In genomic region chr17:4946421-4946974, GRCm38 (mm10) we compare ENCODE assay signal across 8 mouse cellular contexts. TPM values are rescaled to one million over a fixed set of nuclear protein-coding genes. Genes with fewer than 3 reads are reported as not detected.
A peak's percentile ranks its signal among the peaks of the same experiment; 100 is the strongest.
DNase-seq lines count a peak whose midpoint lies in the region; ATAC-seq and TF ChIP-seq lines count a peak whose summit lies in the region.

No protein-coding gene starts in this region.

- H3K36me3 ChIP-seq in testis, adult 2 months (ENCODE audit: control insufficient read depth, insufficient read depth, low read length): no peaks in the 10 kb centered on the region
- no peaks in the 10 kb centered on the region for H3K36me3 ChIP-seq in kidney, adult 2 months (ENCODE audit: control insufficient read depth, insufficient read depth, low read length)
- H3K36me3 ChIP-seq in lung, embryonic 16.5 days (ENCODE audit: control insufficient read depth, insufficient read depth, low read length): no peaks in the 10 kb centered on the region
- no peaks in the 10 kb centered on the region for H3K36me3 ChIP-seq in stomach, embryonic 14.5 days (ENCODE audit: control insufficient read depth, insufficient read depth, low read length)

- no peak for TF ChIP-seq CTCF in testis, adult 2 months (IDR thresholded peaks at IDR 0.05; ENCODE audit: control insufficient read depth, insufficient read depth, insufficient replicate concordance, low read depth, low read length)
- no peak for TF ChIP-seq CTCF in kidney, adult 2 months (conservative IDR thresholded peaks at IDR 0.05; ENCODE audit: insufficient read depth, insufficient read length, low read depth, low read length)

- intact Hi-C loops in gastrocnemius, postnatal 14 days (cut with DNase I; ENCODE audit: low total_unique reads): no loop called here

- peak; percentile 39 for ATAC-seq in lung, embryonic 16.5 days (ENCODE audit: low read depth)
- ATAC-seq in stomach, embryonic 14.5 days (ENCODE audit: insufficient number of reproducible peaks, insufficient read depth, low FRiP score, low read depth): peak; percentile 46; the same call in 1 of the 2 replicates
- no peak for ATAC-seq in erythroid progenitor cell, adult 5-6 weeks (replicated peaks; ENCODE audit: low FRiP score, poor library complexity, severe bottlenecking)

- H3K9me3 ChIP-seq in lung, embryonic 16.5 days (ENCODE audit: control insufficient read depth, low read length): no peaks in the 10 kb centered on the region
- no peaks in the 10 kb centered on the region for H3K9me3 ChIP-seq in stomach, embryonic 14.5 days (ENCODE audit: control insufficient read depth, low read depth, low read length)

- peak overlapping the region; percentile 47 for H3K9ac ChIP-seq in lung, embryonic 16.5 days (ENCODE audit: low read length)
- H3K9ac ChIP-seq in stomach, embryonic 14.5 days (replicated peaks; ENCODE audit: low read depth, low read length): no peak overlapping the region

- H3K4me1 ChIP-seq in testis, adult 2 months (ENCODE audit: control insufficient read depth, insufficient read depth, low read length): peaks cover 4% of the 10 kb centered on the region; the same call in 1 of the 2 replicates
- H3K4me1 ChIP-seq in kidney, adult 2 months (ENCODE audit: control insufficient read depth, insufficient read depth, low read length): peaks cover 34% of the 10 kb centered on the region
- peaks cover 25% of the 10 kb centered on the region for H3K4me1 ChIP-seq in lung, embryonic 16.5 days (replicated peaks; ENCODE audit: control insufficient read depth, insufficient read depth, low read length)
- peaks cover 12% of the 10 kb centered on the region for H3K4me1 ChIP-seq in stomach, embryonic 14.5 days (ENCODE audit: control insufficient read depth, insufficient read depth, low read length)

- peak overlapping the region; percentile 7; the same call in 1 of the 2 replicates for H3K4me2 ChIP-seq in lung, embryonic 16.5 days (ENCODE audit: low read depth, low read length)
- H3K4me2 ChIP-seq in stomach, embryonic 14.5 days (replicated peaks; ENCODE audit: low read depth, low read length): peak overlapping the region; percentile 26; the same call in 1 of the 2 replicates

- H3K4me3 ChIP-seq in testis, adult 2 months (ENCODE audit: control insufficient read depth, low read depth, low read length): no peak overlapping the region
- peak overlapping the region; percentile 19; the same call in 1 of the 2 replicates for H3K4me3 ChIP-seq in kidney, adult 2 months (ENCODE audit: insufficient read depth, low read depth, low read length)
- no peak overlapping the region for H3K4me3 ChIP-seq in lung, embryonic 16.5 days (ENCODE audit: low read length)
- no peak overlapping the region for H3K4me3 ChIP-seq in stomach, embryonic 14.5 days (ENCODE audit: low read depth, low read length)

- 15% methylated on average over 11 of the region's 12 CpGs for WGBS in kidney, adult 2 months
- WGBS in lung, embryonic 16.5 days: 20% methylated on average over 11 of the region's 12 CpGs
- 23% methylated on average over 12 of the region's 12 CpGs for WGBS in stomach, embryonic 14.5 days

- H3K27ac ChIP-seq in testis, adult 2 months (ENCODE audit: control insufficient read depth, insufficient read depth, low read depth, low read length): peak overlapping the region; percentile 52
- H3K27ac ChIP-seq in kidney, adult 2 months (ENCODE audit: insufficient read depth, low read depth, low read length): peak overlapping the region; percentile 91
- peak overlapping the region; percentile 88 for H3K27ac ChIP-seq in lung, embryonic 16.5 days (ENCODE audit: low read length)
- H3K27ac ChIP-seq in stomach, embryonic 14.5 days (ENCODE audit: low read length): peak overlapping the region; percentile 75; the same call in 1 of the 2 replicates

- DNase-seq in testis, postnatal 10 days (ENCODE audit: low spot score): no peak
- DNase-seq in gastrocnemius, postnatal 14 days: peak; percentile 37
- peak; percentile 77 for DNase-seq in kidney, adult 2 months
- DNase-seq in testis, postnatal 14 days (ENCODE audit: low spot score): no peak

- H3K27me3 ChIP-seq in testis, adult 2 months (ENCODE audit: control insufficient read depth, insufficient read depth, low read length): no peaks in the 10 kb centered on the region
- no peaks in the 10 kb centered on the region for H3K27me3 ChIP-seq in kidney, adult 2 months (replicated peaks; ENCODE audit: control insufficient read depth, insufficient read depth, low read length)
- H3K27me3 ChIP-seq in lung, embryonic 16.5 days (ENCODE audit: control insufficient read depth, insufficient read depth, low read depth, low read length): no peaks in the 10 kb centered on the region
- H3K27me3 ChIP-seq in stomach, embryonic 14.5 days (ENCODE audit: control insufficient read depth, insufficient read depth, low read length): no peaks in the 10 kb centered on the region

- no peak for TF ChIP-seq POLR2A in testis, adult 2 months (IDR thresholded peaks at IDR 0.05; ENCODE audit: control insufficient read depth, low read depth, low read length)
- TF ChIP-seq POLR2A in kidney, adult 2 months (IDR thresholded peaks at IDR 0.05; ENCODE audit: low read depth, low read length): no peak

RNA-seq across cellular contexts. Expression of gene Arid1b, which starts 47.6 kb away (rescaled TPM):
- polyA plus RNA-seq in testis, adult 2 months (2012; rRNA removed): 5.2 and 5.7 TPM in 2 replicates
- 10 to 100 TPM; 30.0 to 31.4 TPM for total RNA-seq in gastrocnemius, postnatal 14 days (2021)
- 20.6 and 22.0 TPM in 2 replicates for polyA plus RNA-seq in kidney, adult 2 months (2012; rRNA removed)
- polyA plus RNA-seq in lung, embryonic 16.5 days (2015; fragmentation: Nextera tagmentation; extraction: Ambion mirVana): 10.2 and 10.6 TPM in 2 replicates
- polyA plus RNA-seq in stomach, embryonic 14.5 days (2014; fragmentation: Nextera tagmentation; extraction: Ambion mirVana): 21.0 and 22.6 TPM in 2 replicates
- total RNA-seq in erythroid progenitor cell, adult 5-6 weeks (2015; ENCODE audit: low replicate concordance): 10.1 and 17.2 TPM in 2 replicates
- 7.2 and 13.3 TPM in 2 replicates for total RNA-seq in erythroid progenitor cell, adult 5-6 weeks (2017; ENCODE audit: low replicate concordance)

Comparison
In these comparisons a context has a peak if more than half of its experiments do, and no peak if none do; other contexts are left out.
1. DNase-seq: peak in gastrocnemius, postnatal 14 days (single experiment) and kidney, adult 2 months (single experiment); none in testis, postnatal 10 days (single experiment) and testis, postnatal 14 days (single experiment).
2. Peak in every context shown above with its lines, with median percentiles within 50 percentile points of each other: H3K27ac ChIP-seq.